Mouse (Mus musculus): ENCODE measurements around the gene Sars2. TPM values are rescaled to one million over a fixed set of nuclear protein-coding genes. Genes with fewer than 3 reads are reported as not detected.

The Sars2 gene
- polyA plus RNA-seq, 1 experiment, result 18.5 TPM

DNA sequence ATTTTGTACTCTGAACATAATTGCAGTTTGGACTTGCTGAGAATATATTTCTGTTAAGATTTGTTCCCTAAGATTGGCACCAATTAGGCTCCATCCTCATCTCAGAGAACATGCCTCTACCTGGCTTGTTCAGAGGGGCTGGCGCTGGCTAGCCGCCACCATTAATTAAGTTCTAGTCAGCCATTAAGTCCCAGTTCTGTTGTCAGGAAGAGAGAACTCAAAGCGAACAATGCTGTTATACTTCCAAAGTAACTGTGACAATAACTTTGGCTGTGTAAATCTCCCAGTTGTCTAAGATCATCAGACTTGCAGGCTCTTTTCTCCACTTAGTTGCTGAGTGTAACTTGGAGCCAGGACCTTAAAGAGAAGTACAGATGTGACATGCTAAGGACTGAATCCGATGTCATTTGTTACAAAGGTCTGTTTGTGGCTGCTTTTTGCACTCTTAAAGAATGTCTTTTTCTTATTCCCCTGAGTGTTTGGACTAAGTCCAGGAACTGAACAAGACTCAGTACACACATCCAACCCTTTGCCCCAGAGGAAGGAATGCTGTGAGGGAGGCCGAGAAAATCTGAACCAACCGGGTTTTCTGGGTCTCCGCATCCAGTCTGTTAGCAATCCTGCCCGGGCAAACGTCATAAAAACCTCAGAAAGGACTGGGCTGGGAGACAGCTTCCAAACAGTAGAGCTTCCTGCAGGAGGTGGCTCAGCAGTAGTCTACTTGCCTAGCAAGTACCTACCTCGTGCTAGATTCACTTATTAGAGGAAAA is 60.3 kb downstream of the Sars2 start:
- Histone ChIP-seq H3K4me3 (replicated peaks) (peak overlapping the region; percentile 57), H3K4me1 (peaks cover 95% of the 10 kb centered on the region), H3K9me3 (no peaks in the 10 kb centered on the region), H3K27me3 (replicated peaks) (no peaks in the 10 kb centered on the region), H3K36me3 (replicated peaks; ENCODE audit: low read length) (peaks cover 29% of the 10 kb centered on the region)
- no peak for TF ChIP-seq FLI1 (IDR thresholded peaks at IDR 0.05; ENCODE audit: low read length)
- TF ChIP-seq GATA1 (IDR thresholded peaks at IDR 0.05; ENCODE audit: borderline replicate concordance, low read length), result no peak

DNA sequence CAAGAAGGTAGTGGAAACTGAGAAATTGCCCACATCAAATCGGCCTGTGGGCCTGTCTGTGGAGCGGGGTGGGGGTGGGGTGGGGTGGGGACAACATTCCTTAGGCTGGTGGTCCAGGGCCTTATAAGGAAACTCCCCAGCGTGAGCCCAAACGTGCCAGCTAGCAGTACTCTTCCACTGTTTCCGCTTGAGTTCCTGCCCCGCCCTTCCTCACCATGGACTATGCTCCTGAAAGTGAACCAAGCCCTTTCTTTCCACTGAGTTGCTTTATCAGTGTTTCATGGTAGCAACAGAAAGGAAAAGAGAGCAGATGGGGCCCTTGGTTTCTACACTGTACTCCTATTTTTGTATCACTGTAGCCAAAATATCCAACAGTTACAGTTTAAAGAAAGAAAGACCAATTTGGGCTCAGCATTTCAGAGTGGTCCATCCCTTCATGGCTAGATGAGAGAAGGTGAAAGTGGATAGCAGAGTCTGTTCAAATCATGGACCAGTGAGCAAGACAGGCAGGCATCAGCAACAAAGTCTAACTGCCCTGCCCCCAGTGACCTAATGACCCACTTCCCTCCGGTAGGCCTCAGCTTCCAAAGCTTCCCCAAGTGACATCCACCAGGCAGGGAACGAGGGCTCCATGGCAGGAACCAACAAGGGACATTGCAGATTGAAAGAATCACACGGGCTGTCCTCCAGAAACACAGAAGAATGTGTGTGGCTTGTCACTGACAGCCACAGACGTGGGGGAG is 61.2 kb downstream of the Sars2 start:
- TF ChIP-seq GATA1 (IDR thresholded peaks at IDR 0.05; ENCODE audit: borderline replicate concordance, low read length) (no peak), FLI1 (IDR thresholded peaks at IDR 0.05; ENCODE audit: low read length) (no peak)
- Histone ChIP-seq H3K4me3 (replicated peaks) (peak overlapping the region; percentile 81), H3K36me3 (replicated peaks; ENCODE audit: low read length) (peaks cover 23% of the 10 kb centered on the region), H3K4me1 (peaks cover 93% of the 10 kb centered on the region), H3K27me3 (replicated peaks) (no peaks in the 10 kb centered on the region), H3K9me3 (no peaks in the 10 kb centered on the region)

Other genes starting within 250 kb of the Sars2 start
- gene Ifnl2, start 231.5 kb upstream of the Sars2 start, polyA plus RNA-seq (2012; ENCODE audit: insufficient read depth, low replicate concordance), result not detected in 2 replicates
- gene Ifnl3, start 219.2 kb upstream of the Sars2 start, polyA plus RNA-seq (2012; ENCODE audit: insufficient read depth, low replicate concordance), result not detected in 2 replicates
- not detected in 2 replicates for gene Sycn, start 201.1 kb upstream of the Sars2 start, polyA plus RNA-seq (2012; ENCODE audit: insufficient read depth, low replicate concordance)
- 0.28 TPM in 1 of 2 replicates, not detected in the other for gene Nccrp1, start 194.7 kb upstream of the Sars2 start, polyA plus RNA-seq (2012; ENCODE audit: insufficient read depth, low replicate concordance)
- gene Samd4b, start 143.8 kb upstream of the Sars2 start, polyA plus RNA-seq (2012; ENCODE audit: insufficient read depth, low replicate concordance), result 125 and 217 TPM in 2 replicates
- 17.3 and 20.8 TPM in 2 replicates for gene Pak4, start 143.8 kb upstream of the Sars2 start, polyA plus RNA-seq (2012; ENCODE audit: insufficient read depth, low replicate concordance)
- gene Acp7, start 110.7 kb upstream of the Sars2 start, polyA plus RNA-seq (2012; ENCODE audit: insufficient read depth, low replicate concordance), result not detected in 2 replicates
- not detected in 2 replicates for gene Fbxo27, start 49.1 kb upstream of the Sars2 start, polyA plus RNA-seq (2012; ENCODE audit: insufficient read depth, low replicate concordance)
- gene Fbxo17, start 25.2 kb upstream of the Sars2 start, polyA plus RNA-seq (2012; ENCODE audit: insufficient read depth, low replicate concordance), result not detected in 2 replicates
- 283 and 464 TPM in 2 replicates for gene Mrps12, start 172 bp upstream of the Sars2 start, polyA plus RNA-seq (2012; ENCODE audit: insufficient read depth, low replicate concordance)
- not detected in 2 replicates for gene Ccer2, start 14.2 kb downstream of the Sars2 start, polyA plus RNA-seq (2012; ENCODE audit: insufficient read depth, low replicate concordance)
- gene Sirt2, start 24.7 kb downstream of the Sars2 start, polyA plus RNA-seq (2012; ENCODE audit: insufficient read depth, low replicate concordance), result 230 and 254 TPM in 2 replicates
- gene Nfkbib, start 25.5 kb downstream of the Sars2 start, polyA plus RNA-seq (2012; ENCODE audit: insufficient read depth, low replicate concordance), result 239 and 363 TPM in 2 replicates
- gene Rinl, start 47.0 kb downstream of the Sars2 start, polyA plus RNA-seq (2012; ENCODE audit: insufficient read depth, low replicate concordance), result 30.8 and 66.7 TPM in 2 replicates
- gene Hnrnpl, start 66.5 kb downstream of the Sars2 start, polyA plus RNA-seq (2012; ENCODE audit: insufficient read depth, low replicate concordance), result 226 and 241 TPM in 2 replicates
- 12.0 and 64.8 TPM in 2 replicates for gene Ech1, start 83.2 kb downstream of the Sars2 start, polyA plus RNA-seq (2012; ENCODE audit: insufficient read depth, low replicate concordance)
- gene Lgals4, start 91.9 kb downstream of the Sars2 start, polyA plus RNA-seq (2012; ENCODE audit: insufficient read depth, low replicate concordance), result 1.3 TPM in 1 of 2 replicates, not detected in the other
- not detected in 2 replicates for gene Lgals7, start 121.9 kb downstream of the Sars2 start, polyA plus RNA-seq (2012; ENCODE audit: insufficient read depth, low replicate concordance)
- gene Capn12, start 139.4 kb downstream of the Sars2 start, polyA plus RNA-seq (2012; ENCODE audit: insufficient read depth, low replicate concordance), result 0.08 TPM in 1 of 2 replicates, not detected in the other
- gene Actn4, start 220.3 kb downstream of the Sars2 start, polyA plus RNA-seq (2012; ENCODE audit: insufficient read depth, low replicate concordance), result 517 and 590 TPM in 2 replicates
- gene Eif3k, start 239.9 kb downstream of the Sars2 start, polyA plus RNA-seq (2012; ENCODE audit: insufficient read depth, low replicate concordance), result 143 and 185 TPM in 2 replicates
- 270 and 353 TPM in 2 replicates for gene Map4k1, start 240.1 kb downstream of the Sars2 start, polyA plus RNA-seq (2012; ENCODE audit: insufficient read depth, low replicate concordance)

All from megakaryocyte, embryonic 14.5 days (primary cell).